Mouse (Mus musculus) limb, embryonic 14.5 days (tissue): Measurements from ENCODE around the gene Frs2. TPM values are rescaled to one million over a fixed set of nuclear protein-coding genes. Genes with fewer than 3 reads are reported as not detected.

Experiments
- ATAC-seq: fragments of 200-750 bp; cut with Nextera tagmentation; 2 replicates; pipeline ENCODE4 v1.8.0; 2017; ENCODE audit warnings: low read depth, moderate number of reproducible peaks, moderate TSS enrichment; ENCODE audit not compliant: low FRiP score
- DNase-seq: peaks from one replicate; pipeline ENCODE4 v3.0.0-alpha.2; 2015; ENCODE audit warnings: low spot score
- H3K27ac ChIP-seq: fragments of 300-500 bp; sonication (generic); replicated peaks from 2 replicates; pipeline ENCODE4 v1.5.1; 2014; ENCODE audit warnings: low read depth, mild to moderate bottlenecking, low read length, moderate library complexity, mixed read lengths
- H3K27me3 ChIP-seq: fragments of 300-500 bp; sonication (generic); 2 replicates; pipeline ENCODE4 v1.6.1; 2014; ENCODE audit warnings: low read length, mixed read lengths; ENCODE audit not compliant: control insufficient read depth, insufficient read depth
- H3K36me3 ChIP-seq: fragments of 300-500 bp; sonication (generic); 2 replicates; pipeline ENCODE4 v1.6.1; 2014; ENCODE audit warnings: mild to moderate bottlenecking, low read length, moderate library complexity, mixed read lengths; ENCODE audit not compliant: control insufficient read depth, insufficient read depth
- H3K4me1 ChIP-seq: fragments of 300-500 bp; sonication (generic); 2 replicates; pipeline ENCODE4 v1.6.1; 2014; ENCODE audit warnings: antibody characterized with exemption, low read length, mixed read lengths; ENCODE audit not compliant: control insufficient read depth, insufficient read depth
- H3K4me2 ChIP-seq: fragments of 300-500 bp; sonication (generic); replicated peaks from 2 replicates; pipeline ENCODE4 v1.6.1; 2014; ENCODE audit warnings: low read depth, mild to moderate bottlenecking, low read length, moderate library complexity; ENCODE audit not compliant: severe bottlenecking
- H3K4me3 ChIP-seq: fragments of 300-500 bp; sonication (generic); replicated peaks from 2 replicates; pipeline ENCODE4 v1.5.1; 2014; ENCODE audit warnings: low read length
- H3K9ac ChIP-seq: fragments of 300-500 bp; sonication (generic); 2 replicates; pipeline ENCODE4 v1.6.1; 2014; ENCODE audit warnings: mild to moderate bottlenecking, low read depth, low read length, moderate library complexity; ENCODE audit not compliant: severe bottlenecking
- H3K9me3 ChIP-seq: fragments of 300-500 bp; sonication (generic); 2 replicates; pipeline ENCODE4 v1.6.1; 2016; ENCODE audit warnings: low read length; ENCODE audit not compliant: control insufficient read depth
- POLR2A ChIP-seq: fragments of 200-500 bp; IDR thresholded peaks from 2 replicates; pipeline ENCODE4 v1.8.0; 2012; ENCODE audit warnings: inconsistent platforms, mild to moderate bottlenecking, moderate library complexity, borderline replicate concordance; ENCODE audit not compliant: insufficient read depth, insufficient read length; ENCODE audit errors: extremely low read depth
- WGBS: fragments of 180-500 bp; shearing (Covaris S2); extraction: QIAGEN DNeasy Blood & Tissue Kit; methylation state at CpG from one replicate; pipeline ENCODE4 v1.1.7; 2014; 5-methylcytosine and 5-hydroxymethylcytosine counted together
- polyA plus RNA-seq, 2 experiments: library from polyadenylated mRNA; depleted of rRNA in 1 of 2; stranded (reverse) in 1 of 2; unstranded in 1 of 2; fragments of >200 nt; fragmentation: Nextera tagmentation in 1 of 2; extraction: Ambion mirVana in 1 of 2; gene quantifications; 2 replicates each; pipeline versions ENCODE4 v1.2.1 to v1.2.3; 2012 to 2014

The Frs2 gene
- polyA plus RNA-seq, 2 experiments, result 29.1 to 36.6 TPM

- Histone ChIP-seq H3K27ac (no peak overlapping the region), H3K4me2 (peak overlapping the region; percentile 33), H3K36me3 (no peaks in the 10 kb centered on the region), H3K27me3 (no peaks in the 10 kb centered on the region), H3K9ac (no peak overlapping the region), H3K4me1 (peaks cover 10% of the 10 kb centered on the region), H3K4me3 (no peak overlapping the region; the same call in 1 of the 2 replicates), H3K9me3 (no peaks in the 10 kb centered on the region)
- ATAC-seq (no peak), DNase-seq (peak; percentile 25)
- 58% methylated on average over 16 of the region's 16 CpGs for WGBS
- TF ChIP-seq POLR2A, result no peak
These were observed 124.6 kb downstream of the Frs2 start for GRCm38 (mm10) chr10:117023693-117024092.

- no peak overlapping the region for H3K4me3 ChIP-seq
- H3K4me2 ChIP-seq, result no peak overlapping the region
- DNase-seq (peak; percentile 49), ATAC-seq (peak; percentile 80)
- WGBS, result 20% methylated on average over 21 of the region's 21 CpGs
- no peak overlapping the region for H3K9ac ChIP-seq
- H3K27ac ChIP-seq, result no peak overlapping the region
- H3K27me3 ChIP-seq, result no peaks in the 10 kb centered on the region
- H3K36me3 ChIP-seq, result no peaks in the 10 kb centered on the region
- no peaks in the 10 kb centered on the region for H3K9me3 ChIP-seq
- no peak for TF ChIP-seq POLR2A
- peaks cover 10% of the 10 kb centered on the region for H3K4me1 ChIP-seq
These were observed 127.1 kb downstream of the Frs2 start for GRCm38 (mm10) chr10:117021020-117021754.

Other genes starting within 250 kb of the Frs2 start
- 27.0 and 61.7 TPM in 2 replicates for gene Rab3ip, start 197.8 kb downstream of the Frs2 start, polyA plus RNA-seq (2012; rRNA removed)
- gene Rab3ip, start 197.8 kb downstream of the Frs2 start, polyA plus RNA-seq (2014; fragmentation: Nextera tagmentation; extraction: Ambion mirVana), result 24.3 and 27.6 TPM in 2 replicates
- not detected in 2 replicates for gene Gm10271, start 175.9 kb downstream of the Frs2 start, polyA plus RNA-seq (2012; rRNA removed)
- gene Gm10271, start 175.9 kb downstream of the Frs2 start, polyA plus RNA-seq (2014; fragmentation: Nextera tagmentation; extraction: Ambion mirVana), result not detected in 2 replicates
- gene Best3, start 162.2 kb downstream of the Frs2 start, polyA plus RNA-seq (2012; rRNA removed), result 3.1 and 3.3 TPM in 2 replicates
- gene Best3, start 162.2 kb downstream of the Frs2 start, polyA plus RNA-seq (2014; fragmentation: Nextera tagmentation; extraction: Ambion mirVana), result 0.79 and 1.4 TPM in 2 replicates
- gene Lrrc10, start 103.2 kb downstream of the Frs2 start, polyA plus RNA-seq (2012; rRNA removed), result 0.09 and 0.12 TPM in 2 replicates
- not detected in 2 replicates for gene Lrrc10, start 103.2 kb downstream of the Frs2 start, polyA plus RNA-seq (2014; fragmentation: Nextera tagmentation; extraction: Ambion mirVana)
- gene Cct2, start 84.7 kb downstream of the Frs2 start, polyA plus RNA-seq (2012; rRNA removed), result 207 and 231 TPM in 2 replicates
- 253 and 262 TPM in 2 replicates for gene Cct2, start 84.7 kb downstream of the Frs2 start, polyA plus RNA-seq (2014; fragmentation: Nextera tagmentation; extraction: Ambion mirVana)
- gene Yeats4, start 76.0 kb upstream of the Frs2 start, polyA plus RNA-seq (2012; rRNA removed), result 67.2 and 71.6 TPM in 2 replicates
- gene Yeats4, start 76.0 kb upstream of the Frs2 start, polyA plus RNA-seq (2014; fragmentation: Nextera tagmentation; extraction: Ambion mirVana), result 72.1 and 76.3 TPM in 2 replicates
- gene 9530003J23Rik, start 90.2 kb upstream of the Frs2 start, polyA plus RNA-seq (2012; rRNA removed), result not detected in 2 replicates
- not detected in 2 replicates for gene 9530003J23Rik, start 90.2 kb upstream of the Frs2 start, polyA plus RNA-seq (2014; fragmentation: Nextera tagmentation; extraction: Ambion mirVana)
- gene Lyz2, start 133.8 kb upstream of the Frs2 start, polyA plus RNA-seq (2012; rRNA removed), result 37.7 and 38.7 TPM in 2 replicates
- gene Lyz2, start 133.8 kb upstream of the Frs2 start, polyA plus RNA-seq (2014; fragmentation: Nextera tagmentation; extraction: Ambion mirVana), result 95.7 and 105 TPM in 2 replicates
- 0.14 and 0.33 TPM in 2 replicates for gene Lyz1, start 144.3 kb upstream of the Frs2 start, polyA plus RNA-seq (2012; rRNA removed)
- not detected in 2 replicates for gene Lyz1, start 144.3 kb upstream of the Frs2 start, polyA plus RNA-seq (2014; fragmentation: Nextera tagmentation; extraction: Ambion mirVana)
- 119 and 137 TPM in 2 replicates for gene Cpsf6, start 231.5 kb upstream of the Frs2 start, polyA plus RNA-seq (2012; rRNA removed)
- gene Cpsf6, start 231.5 kb upstream of the Frs2 start, polyA plus RNA-seq (2014; fragmentation: Nextera tagmentation; extraction: Ambion mirVana), result 144 and 153 TPM in 2 replicates